Mouse (Mus musculus): ENCODE measurements at regions not wholly inside any gene's neighbourhood (a gene's known extent, or its start where the extent isn't known, plus 50 kb on each side); places are given as distances from the start of the nearest gene placed in this dataset.
"Not testable (repeated sequence)": the region's sequence is repeated elsewhere in the genome, so short reads cannot be mapped to it uniquely, and the experiment has no call there.

DNA sequence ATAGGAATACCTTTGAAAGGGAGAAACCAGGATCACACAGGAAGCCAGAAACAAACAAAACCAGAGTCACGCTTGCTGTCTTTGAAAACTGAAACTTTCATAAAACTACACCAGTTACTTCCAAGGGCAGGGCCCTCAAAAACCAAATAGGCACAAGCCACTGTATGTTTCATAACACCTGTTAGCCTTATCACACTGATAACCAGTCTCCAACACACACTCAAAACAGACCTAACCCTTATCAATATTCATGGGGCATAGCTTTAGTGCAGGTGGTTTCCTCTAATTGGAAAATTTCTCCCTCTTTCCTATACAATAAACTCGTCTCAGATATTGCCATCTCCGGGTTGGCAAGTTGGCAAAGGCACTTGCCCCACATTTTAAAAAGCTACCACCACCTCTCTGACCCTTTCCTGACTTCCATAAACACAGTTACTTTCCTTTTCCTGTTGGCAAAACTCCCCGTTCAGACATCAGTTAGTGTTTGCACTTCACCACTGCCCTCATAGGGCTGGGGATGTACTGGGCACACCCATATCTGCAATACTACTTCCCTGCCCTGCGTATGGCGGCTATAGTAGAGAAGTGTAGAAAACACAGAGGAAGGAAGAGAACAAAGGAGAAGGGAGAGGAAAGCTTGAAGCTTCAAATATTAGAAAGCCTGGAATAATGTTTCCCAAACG, 169.1 kb upstream of the Col8a1 start:
- DNase-seq (ENCODE audit: low spot score in 2 of 2), result no peak

DNA sequence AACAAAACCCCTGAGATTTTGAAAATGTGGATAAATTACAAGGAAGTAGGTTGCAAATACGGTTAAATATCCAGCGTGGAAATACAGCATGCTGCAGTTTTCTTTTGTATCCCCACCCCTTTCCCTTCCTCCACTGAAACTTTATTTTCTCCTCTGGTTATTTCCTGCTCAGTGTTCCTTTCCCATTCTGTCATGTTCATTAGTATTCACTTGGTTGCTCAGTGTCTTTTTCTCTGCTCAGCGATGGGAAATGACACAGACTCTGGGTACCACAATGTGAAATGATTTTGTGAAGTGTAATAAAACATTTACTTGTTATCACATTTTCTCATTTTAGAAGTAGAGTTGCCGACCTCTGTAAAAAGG, 169.6 kb upstream of the Col8a1 start:
- no peak for DNase-seq (ENCODE audit: low spot score in 2 of 2)

DNA sequence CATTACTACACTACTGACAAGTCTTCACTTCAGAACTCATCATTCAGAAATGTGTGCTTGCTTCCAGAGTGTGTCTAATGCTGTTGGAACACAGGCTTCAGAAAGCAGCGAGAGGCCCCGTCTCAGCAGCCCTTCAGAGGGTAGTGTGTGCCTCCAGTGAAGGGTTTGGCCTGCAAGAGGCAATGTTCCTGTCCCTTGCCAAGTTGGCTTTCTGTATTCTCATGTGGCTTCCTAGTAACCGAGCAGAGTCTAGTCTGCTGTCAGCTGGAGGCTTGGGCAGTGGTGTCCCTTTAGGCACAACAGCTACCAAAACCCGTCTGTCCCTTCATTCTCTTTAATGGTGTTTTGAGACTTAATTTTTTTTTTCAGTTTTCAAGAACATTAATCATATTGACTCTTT, 173.3 kb upstream of the Col8a1 start:
- DNase-seq (ENCODE audit: low spot score in 2 of 2), result no peak

DNA sequence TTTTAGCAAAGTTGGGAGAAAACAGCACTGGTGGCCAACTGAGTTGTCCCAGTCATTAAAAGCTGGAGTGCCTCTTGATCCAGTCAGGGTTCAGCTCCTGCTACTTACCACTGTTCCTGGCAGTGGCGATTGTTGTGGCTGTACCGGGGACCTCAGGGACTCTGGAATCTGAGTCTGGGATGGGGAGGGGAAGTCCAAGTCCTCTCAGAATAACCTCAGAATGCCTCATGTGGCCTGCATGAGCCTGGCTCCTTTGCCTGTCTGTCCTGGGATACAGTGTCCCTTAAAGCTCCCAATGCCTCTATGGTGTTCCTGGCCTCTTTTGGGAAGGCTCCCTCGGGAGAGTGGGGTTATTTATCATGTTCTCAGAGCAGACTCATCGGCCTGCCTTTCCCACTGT, 173.8 kb upstream of the Col8a1 start:
- no peak for DNase-seq (ENCODE audit: low spot score in 2 of 2)

DNA sequence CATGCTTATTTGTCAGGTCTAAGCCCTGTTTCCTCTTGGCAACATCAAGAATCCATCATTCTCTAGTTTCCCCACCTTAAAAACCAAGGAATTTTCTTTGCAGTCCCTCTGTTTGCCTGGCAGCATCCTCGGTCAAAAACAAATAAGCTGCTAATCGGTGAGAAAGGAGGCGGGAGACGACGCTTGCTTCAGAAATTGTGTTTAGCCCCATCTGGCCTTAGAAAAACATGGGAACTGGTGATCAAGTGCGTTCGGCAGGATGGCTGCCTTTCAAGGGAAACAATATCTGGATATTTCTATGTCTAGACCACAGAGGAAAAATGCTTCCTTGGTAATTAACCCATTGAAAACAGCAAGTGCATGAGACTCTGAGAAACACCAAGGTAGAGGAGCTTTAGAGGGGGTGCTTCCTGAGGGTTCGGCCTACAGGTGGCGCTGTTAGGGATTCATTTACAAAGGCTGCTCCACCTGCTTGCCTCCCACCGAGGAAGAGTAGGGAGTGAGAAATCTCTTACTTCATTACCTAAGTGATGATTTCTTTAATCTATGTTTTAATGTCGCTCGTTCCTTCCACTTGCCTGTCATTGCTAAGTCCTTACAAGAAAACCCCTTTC, 174.7 kb upstream of the Col8a1 start:
- DNase-seq (ENCODE audit: low spot score in 2 of 2), result no peak

DNA sequence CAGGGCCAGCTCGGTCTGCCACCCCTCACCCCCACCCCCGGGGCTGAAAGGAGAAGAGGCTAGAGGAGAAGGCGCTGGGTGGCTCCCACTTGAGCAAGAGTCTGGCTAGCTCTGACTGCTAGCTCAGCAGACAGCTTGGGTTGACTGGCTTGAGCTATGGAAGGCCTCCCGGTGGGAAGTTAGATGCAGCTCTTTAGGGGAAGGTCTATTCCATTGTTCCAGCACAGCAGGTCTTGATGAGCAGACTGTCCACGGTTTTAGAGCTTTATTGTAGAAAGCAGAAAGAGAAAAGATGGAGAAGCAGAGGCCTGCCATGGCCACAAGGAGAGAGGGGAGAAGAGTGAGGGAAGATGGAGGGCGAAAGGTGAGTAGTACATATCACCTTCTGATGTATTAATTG, 190.9 kb upstream of the Col8a1 start:
- no peak for DNase-seq (ENCODE audit: low spot score in 2 of 2)

DNA sequence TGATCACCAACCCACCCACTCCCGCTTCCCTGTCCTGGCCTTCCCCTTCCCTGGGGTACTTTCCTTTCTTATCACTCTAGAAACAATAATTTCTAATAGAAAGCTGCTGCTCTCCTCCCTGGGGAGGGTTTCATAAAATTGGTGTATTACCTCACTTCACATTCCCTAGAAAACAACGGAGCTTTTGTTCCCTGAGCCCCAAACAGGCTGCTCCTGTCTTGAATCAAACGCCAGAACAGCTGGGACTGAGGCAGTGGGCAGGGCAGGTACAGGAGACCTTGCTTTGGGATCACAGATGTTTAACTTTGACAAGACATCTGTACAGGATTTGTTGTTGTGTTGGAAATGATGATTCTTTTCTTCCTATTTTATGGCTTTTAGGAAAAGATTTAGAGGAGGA, 192.8 kb upstream of the Col8a1 start:
- DNase-seq (ENCODE audit: low spot score in 2 of 2), result no peak

DNA sequence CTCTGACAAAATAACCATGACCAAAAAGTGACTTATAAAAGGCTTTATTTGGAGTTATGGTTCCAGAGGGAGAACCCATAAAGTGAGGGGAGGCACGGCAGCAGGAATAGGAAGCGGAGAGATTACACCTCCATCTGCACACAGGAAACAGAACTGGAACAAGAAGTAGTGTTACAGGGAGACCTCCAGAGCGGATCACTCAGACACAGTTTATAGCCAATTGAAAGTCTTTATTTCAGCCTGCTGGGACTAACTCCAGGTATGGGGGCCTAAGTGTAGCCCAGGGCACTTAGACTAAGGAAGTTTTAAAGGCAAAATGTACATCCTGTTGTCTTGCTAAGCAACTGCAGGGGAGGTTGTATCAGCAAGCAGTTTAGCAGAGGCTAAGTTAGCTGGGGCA, 195.1 kb upstream of the Col8a1 start:
- DNase-seq (ENCODE audit: low spot score in 2 of 2), result no peak

DNA sequence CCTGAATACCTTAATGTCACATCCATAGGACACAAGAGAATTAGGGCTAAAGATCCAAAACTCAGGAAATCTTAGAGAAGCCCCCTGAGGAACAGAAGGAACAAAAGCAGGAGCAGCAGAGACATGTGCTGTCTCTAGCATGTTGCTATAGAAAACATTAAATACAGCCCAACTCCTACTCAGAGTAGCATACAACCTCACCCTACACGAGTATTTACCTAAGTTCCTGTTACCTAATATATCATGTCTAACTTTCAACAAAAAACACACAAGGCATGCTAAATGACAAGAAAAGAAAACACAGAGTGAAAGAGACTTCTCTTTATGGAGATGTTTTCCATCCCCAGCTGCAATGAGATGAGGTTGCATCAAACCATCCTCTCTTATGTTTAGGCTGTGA, 216.4 kb upstream of the Col8a1 start:
- no peak for DNase-seq (ENCODE audit: low spot score in 2 of 2)

DNA sequence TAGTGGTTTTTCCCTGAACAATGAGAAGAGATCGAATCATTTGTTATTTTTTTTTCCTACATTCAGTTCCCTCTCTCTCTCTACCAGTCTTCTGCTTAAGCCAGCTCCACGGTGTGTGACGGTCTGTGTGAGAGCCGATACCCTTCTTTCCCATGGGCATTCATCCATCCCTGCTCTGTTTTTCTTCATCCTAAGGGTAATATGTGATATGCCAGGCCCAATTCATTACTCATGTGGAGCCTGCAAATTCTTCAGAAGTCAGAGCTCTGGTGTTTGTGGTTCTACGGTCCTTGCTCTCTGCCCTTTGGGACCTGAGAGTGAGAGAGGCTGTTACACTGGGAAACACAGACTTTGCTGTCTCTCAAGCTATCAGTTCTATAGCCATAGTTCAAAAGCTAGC, 229.6 kb upstream of the Col8a1 start:
- DNase-seq (ENCODE audit: low spot score in 2 of 2), result no peak

DNA sequence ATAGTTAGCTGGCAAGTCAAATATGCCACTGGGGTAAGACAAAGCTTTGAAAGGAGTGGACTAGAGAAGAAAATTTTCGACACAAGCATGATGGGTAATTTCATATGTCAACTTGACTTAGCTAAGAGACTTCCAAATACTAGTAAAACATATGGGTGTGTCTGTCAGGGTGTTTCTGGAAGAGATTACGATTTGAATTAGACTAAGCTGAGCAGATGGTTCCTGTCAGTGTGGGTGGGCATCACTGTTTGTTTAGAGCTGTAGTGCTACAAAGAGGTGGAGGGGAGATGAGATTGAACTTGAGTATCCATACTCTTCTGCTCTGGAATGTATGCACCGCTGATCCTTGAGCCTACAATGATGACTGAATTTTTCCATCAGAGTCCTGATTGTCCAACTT, 251.2 kb upstream of the Col8a1 start:
- no peak for DNase-seq (ENCODE audit: low spot score in 2 of 2)

DNA sequence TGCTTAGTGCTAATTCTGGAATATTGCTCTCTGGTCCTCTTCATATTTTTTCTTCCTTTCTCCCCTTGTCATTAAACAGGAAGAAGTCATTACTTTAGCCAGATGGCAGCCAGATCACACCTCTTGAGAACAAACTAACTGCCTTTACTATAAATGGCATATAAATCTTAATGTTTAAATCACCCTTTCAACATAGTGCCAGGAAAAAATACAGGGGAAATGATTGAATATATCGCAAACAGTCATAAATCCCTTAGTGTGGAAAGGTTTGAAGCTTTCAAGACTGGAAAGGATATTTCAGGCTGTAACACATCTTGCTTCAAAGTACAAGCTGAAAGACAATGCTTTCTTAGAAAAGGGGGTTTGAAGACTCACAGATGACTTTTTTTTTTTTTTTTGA, 259.0 kb upstream of the Col8a1 start:
- DNase-seq (ENCODE audit: low spot score in 2 of 2), result no peak

DNA sequence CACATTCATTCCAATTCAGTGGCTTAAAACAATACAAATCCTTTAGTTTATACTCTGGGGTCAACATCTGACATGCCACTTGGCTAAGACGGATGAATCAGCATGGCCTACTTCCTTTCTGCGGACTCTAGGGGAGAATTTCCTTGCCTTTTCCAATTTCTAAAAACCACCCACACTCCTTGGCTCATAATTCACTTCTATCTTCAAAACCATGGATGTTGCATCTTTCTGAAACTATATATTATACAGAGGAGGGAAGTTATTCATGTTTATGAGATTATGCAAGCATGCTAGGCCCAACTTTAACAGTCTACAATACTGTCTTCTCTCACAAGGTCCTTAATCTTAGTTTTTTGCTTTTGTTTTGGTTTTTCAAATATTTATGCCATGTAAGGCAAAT, 273.0 kb upstream of the Col8a1 start:
- DNase-seq (ENCODE audit: low spot score in 2 of 2), result no peak

DNA sequence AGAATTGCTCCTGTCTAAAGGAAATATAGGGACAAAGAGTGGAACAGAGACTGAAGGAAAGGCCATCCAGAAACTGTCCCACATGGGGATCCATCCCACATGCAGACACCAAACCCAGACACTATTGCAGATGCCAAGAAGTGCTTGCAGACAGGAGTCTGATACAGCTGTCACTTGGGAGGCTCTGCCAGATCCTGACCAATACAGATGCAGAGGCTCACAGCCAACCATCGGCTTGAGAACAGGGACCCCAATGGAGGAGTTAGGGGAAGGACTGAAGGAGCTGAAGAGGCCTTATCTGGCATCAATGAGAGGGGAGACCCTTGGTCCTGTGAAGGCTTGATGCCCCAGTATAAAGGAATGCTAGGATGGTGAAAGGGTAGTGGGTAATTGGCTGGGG, 274.0 kb upstream of the Col8a1 start:
- not testable (repeated sequence) for DNase-seq (ENCODE audit: low spot score in 2 of 2)

DNA sequence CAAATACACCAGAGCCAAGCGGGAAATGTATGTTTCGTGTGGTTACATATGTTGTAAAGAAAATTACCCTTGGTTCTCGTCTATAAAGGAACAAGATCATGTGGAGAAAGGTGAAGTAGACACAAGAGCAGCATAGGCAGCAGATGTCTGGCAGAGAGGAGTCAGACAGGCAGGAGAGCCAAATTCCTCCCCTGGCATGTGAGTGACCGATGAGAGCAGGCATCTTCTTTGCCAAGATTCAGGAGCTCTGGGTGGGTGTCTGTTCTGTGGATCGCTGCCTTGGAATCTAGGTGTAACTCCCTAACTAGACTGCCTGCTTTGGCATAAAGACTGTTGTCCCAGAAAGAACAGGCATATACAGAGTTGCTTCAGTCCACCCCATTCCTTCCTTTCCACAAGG, 275.1 kb upstream of the Col8a1 start:
- no peak for DNase-seq (ENCODE audit: low spot score in 2 of 2)

DNA sequence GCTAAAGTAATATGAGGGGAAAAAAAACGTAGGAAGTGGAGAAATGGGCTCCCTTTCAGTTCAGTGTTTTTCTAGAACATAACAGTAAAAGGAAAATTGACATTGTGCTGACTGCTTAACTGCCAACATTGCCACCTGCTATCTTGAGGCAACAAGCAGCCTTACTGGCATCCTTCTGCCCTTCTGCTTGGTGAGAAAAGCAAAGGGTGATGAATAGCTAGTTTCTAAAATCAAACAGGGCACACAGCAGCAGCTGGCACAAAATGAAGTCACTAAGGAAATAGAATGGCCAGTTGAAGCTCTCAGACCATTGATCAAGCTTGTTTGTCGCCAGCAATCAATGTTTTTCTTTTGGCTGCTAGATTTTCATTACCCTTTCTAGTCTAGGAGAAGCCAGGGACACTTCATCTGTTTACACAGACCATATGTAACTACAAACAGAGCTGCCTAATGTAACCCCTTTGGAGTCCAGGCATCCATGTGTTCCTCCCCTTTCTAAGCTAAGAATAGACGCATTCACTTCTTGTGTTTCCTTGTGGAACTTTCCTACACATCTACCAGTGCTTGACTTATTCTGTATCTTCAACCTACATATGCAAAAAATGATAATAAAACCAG, 314.2 kb upstream of the Col8a1 start:
- no peak for DNase-seq (ENCODE audit: low spot score in 2 of 2)

DNA sequence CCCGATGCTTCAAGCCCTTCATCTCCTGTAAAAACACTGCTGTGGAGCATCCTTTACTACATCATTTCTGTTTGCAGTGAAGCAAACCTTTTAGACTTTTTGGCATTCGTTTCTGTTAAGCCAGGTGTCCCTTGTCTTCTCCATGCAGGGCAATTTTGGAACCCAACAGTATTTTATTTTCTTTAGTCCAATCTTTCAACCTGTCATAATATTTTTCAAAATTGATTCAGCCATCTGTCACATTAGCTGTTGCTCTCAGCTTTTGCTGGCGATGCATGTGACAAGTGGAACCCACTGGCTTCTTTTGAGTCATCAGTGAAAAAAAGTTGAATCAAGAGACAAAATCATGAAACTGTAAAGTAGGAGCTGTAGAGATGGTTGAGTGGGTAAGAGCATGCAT, 317.9 kb upstream of the Col8a1 start:
- DNase-seq (ENCODE audit: low spot score in 2 of 2), result no peak

DNA sequence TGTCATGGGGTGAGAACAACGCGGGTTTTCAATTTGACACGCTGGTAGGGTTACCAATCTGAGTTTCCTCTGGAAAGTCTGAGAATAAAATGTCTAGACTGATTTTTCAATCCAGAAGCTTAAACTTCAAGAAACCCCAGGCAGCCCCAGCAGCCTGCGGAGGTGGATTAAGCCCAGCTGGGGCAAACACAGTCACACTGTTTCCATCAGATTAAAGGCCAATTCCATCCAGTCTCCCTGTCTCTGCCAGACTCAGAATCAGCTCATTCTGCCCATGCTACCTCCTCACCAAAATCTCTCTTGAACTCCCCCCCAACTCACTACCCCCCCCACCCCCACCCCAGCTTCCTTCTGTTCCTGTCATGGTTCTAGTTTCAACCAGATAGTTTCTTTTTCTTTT, 307.9 kb upstream of the Dcbld2 start:
- no peak for DNase-seq (ENCODE audit: low spot score in 2 of 2)

DNA sequence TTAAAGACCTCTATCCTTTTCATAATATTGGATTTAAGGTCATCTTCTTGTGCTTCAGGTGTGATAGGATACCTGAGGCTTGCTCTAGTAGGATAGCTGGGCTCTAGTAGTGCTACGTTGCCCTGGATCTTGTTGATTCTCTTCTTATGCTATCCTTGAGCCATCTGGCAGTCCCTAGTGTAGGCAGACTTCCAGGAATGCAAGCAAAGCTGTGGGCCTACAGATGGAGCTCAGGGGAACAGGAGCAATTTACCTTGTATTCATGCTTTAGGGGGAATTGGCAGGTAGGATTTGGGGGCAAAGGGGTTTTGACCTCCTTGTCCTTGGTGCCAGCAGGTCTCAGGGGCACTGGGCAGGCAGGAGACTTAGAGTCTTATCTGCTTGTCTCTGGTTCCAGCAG, 297.8 kb upstream of the Dcbld2 start:
- no peak for DNase-seq (ENCODE audit: low spot score in 2 of 2)

DNA sequence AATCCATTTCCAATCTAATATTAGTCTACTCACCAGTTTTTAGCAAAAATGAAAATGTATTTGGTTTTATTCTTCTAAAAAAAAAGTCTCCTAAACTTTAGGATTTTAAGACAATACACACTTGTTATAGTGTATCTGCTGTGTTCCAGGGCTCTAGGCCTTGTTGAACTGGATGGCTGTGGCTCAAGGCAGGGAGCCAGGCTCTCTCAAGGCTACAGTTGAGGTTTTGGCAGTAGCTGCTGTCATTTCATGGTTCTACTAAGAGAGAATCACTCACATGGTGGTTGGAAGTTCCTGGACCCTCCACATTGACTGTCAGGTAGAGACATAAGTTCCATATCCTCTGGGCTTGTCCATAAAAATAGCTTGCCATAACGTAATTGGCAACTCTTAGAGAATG, 282.2 kb upstream of the Dcbld2 start:
- no peak for DNase-seq (ENCODE audit: low spot score in 2 of 2)

DNA sequence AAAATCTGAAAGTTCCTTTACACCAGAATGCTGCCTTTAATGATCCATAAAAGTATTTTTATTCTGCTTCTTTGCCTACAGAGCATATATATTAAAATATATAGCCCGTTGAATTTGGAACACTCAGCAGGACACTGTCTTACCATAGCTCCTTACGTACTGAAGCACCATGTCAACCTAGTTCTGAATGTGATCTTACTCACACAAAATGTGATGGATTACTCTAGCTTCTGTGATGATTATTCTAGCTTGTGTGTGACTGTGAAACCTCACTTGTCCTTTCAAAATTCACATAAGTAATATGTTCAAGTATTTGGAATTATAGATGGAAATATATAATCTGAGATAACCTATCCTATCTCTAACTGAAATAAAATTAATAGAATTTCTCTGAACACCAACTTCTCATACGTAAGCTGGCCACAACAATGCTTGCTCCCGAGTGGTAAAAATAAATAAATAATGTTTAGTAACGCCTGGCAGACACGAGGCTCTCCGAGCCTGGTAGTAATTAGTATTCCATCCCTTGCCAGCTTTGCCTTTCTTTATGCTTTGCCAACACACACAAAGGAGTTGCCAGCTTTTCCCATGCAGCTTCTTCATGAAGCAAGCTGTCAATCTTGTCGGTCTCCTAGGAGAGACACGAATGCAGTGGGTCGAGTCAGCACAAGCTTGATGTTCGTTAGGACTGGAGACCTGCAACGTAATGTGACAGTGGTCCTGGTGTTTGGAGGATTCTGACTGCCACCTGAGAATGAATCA, 271.9 kb upstream of the Dcbld2 start:
- no peak for DNase-seq (ENCODE audit: low spot score in 2 of 2)

DNA sequence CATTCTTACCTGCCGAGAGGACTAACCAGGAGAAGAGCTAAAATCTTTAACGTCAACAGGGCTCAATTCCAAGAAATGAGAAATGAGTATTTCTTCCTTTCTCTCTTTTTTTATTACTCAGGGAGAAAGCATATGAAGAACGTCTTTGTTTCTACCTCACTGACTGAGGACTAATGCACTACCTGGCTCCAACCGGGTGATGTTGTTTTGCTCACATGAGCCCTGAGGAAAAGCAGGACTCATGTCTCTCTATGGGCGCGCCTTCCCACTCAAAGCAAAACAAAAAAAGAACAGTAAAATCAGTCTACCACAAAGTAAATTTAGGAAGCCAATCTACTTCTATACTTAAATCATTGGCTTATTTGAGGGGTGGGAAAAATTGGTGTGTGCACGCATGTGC, 271.3 kb upstream of the Dcbld2 start:
- DNase-seq (ENCODE audit: low spot score in 2 of 2), result no peak

DNA sequence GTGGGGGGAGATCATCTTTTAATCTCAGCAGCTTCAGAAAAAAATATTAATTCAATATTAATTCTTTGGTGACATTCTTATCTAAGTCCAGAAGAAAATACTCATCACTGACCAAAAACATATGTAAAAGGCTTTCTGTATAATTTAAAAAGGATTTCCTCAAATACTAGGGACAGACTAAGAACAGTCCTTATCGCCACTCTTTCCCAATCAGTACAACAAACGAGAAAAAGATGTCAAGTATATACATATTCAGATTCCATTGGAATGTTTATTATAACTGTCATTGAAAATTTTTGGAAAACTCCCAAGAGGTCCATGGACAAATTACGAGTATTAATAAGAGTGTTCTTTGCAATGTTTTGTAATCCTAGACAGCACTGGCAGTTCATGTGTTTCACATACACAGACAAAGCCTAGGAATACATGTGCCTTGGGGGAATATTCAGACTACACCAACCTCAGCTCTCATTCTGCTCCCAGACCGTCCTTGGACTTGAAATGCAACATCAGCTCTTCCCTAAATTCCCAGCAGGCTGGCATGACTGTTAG, 270.4 kb upstream of the Dcbld2 start:
- DNase-seq (ENCODE audit: low spot score in 2 of 2), result no peak

All from frontal cortex, postnatal 25 days (tissue).